Mouse (Mus musculus): ENCODE data around the gene Olfr721-ps1.

Gene Olfr721-ps1

GRCm38 (mm10) chr14:14400998-14401397 is at the start of gene Olfr721-ps1:
Gene Olfr721-ps1, plus strand, starts transcription at chr14:14401298.
- no peak for DNase-seq (ENCODE audit: low spot score in 2 of 2)

- DNase-seq (ENCODE audit: low spot score in 2 of 2): peak in 1 of 2 experiments; percentile 2
These were observed 49.1 kb upstream of the Olfr721-ps1 start for GRCm38 (mm10) chr14:14351721-14352590.

- no peak for DNase-seq (ENCODE audit: low spot score in 2 of 2)
These were observed 48.5 kb upstream of the Olfr721-ps1 start for GRCm38 (mm10) chr14:14352606-14353005.

- DNase-seq (ENCODE audit: low spot score in 2 of 2): no peak
These were observed 47.9 kb upstream of the Olfr721-ps1 start for GRCm38 (mm10) chr14:14353081-14353732.

GRCm38 (mm10) chr14:14353740-14354510 is 47.2 kb upstream of the Olfr721-ps1 start:
- DNase-seq (ENCODE audit: low spot score in 2 of 2): peak in 1 of 2 experiments; percentile 1

GRCm38 (mm10) chr14:14354511-14355359 is 46.4 kb upstream of the Olfr721-ps1 start:
- no peak for DNase-seq (ENCODE audit: low spot score in 2 of 2)

- DNase-seq (ENCODE audit: low spot score in 2 of 2): no peak
These were observed 45.8 kb upstream of the Olfr721-ps1 start for GRCm38 (mm10) chr14:14355360-14355646.

- no peak for DNase-seq (ENCODE audit: low spot score in 2 of 2)
These were observed 5.6 kb upstream of the Olfr721-ps1 start for GRCm38 (mm10) chr14:14395535-14395934.

- no peak for DNase-seq (ENCODE audit: low spot score in 2 of 2)
These were observed 35.1 kb downstream of the Olfr721-ps1 start for GRCm38 (mm10) chr14:14436078-14436658.

Data from left cerebral cortex, adult 9 months (tissue).